Mouse (Mus musculus): ENCODE data around the gene Tbc1d9.

Gene Tbc1d9

GRCm38 (mm10) chr8:83322374-83322773 lies 157.2 kb downstream of the Tbc1d9 start:
- no peak for DNase-seq (ENCODE audit: low read depth, low spot score)

All from brain, adult 2 months (tissue).